Mouse (Mus musculus) thymus, adult 2 months (tissue): ENCODE data around the gene AC134908.4.

Experiments
- CTCF ChIP-seq: fragments of 200-500 bp; IDR thresholded peaks from 2 replicates; pipeline ENCODE4 v1.5.1; 2012; ENCODE audit warnings: mild to moderate bottlenecking, control low read depth, low read length, moderate library complexity, borderline replicate concordance; ENCODE audit not compliant: control insufficient read depth, poor library complexity, insufficient read depth; ENCODE audit errors: extremely low read depth
- POLR2A ChIP-seq: fragments of 200-500 bp; IDR thresholded peaks from 2 replicates; pipeline ENCODE4 v1.6.1; 2012; ENCODE audit warnings: mild to moderate bottlenecking, low read length, control low read depth, moderate library complexity; ENCODE audit not compliant: control insufficient read depth, poor library complexity, insufficient read depth; ENCODE audit errors: extremely low read depth

DNA sequence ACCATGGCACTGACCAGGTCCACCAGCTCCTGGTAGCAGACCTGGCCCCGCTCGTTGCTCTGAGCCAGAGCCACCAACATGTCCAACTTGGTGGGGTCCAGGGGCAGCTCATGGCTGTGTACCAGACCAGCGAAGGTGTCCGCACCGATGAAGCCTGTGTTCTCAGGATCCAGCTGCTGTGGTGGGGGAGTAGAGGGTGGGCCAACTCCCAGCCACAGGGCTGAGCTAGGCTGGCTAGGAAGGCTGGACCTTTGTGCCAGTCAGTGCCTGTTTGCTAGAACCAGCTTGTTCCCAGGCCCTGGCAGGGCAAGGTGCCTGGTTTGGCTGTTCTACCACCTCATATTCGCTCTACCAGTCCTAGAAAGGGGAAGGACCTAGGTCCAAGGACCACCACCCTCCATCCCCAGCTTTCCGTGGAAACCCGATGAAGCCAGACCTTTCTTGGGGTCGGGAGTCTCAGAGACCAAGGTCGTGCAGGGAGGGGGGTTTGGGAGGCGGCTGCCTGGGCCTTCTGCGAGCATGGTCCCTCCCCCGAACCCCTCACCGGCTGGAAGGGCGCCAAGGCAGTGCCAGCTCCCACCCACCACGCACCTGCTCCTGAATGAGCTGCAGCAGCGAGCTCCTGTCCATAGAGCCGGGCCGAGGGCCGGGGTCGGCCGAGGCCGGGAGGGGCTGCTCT, 41.1 kb upstream of the AC134908.4 start:
- TF ChIP-seq POLR2A = no peak
- TF ChIP-seq CTCF = no peak
